ENCODE assay signal across 22 mouse cellular contexts in the genomic region with DNA sequence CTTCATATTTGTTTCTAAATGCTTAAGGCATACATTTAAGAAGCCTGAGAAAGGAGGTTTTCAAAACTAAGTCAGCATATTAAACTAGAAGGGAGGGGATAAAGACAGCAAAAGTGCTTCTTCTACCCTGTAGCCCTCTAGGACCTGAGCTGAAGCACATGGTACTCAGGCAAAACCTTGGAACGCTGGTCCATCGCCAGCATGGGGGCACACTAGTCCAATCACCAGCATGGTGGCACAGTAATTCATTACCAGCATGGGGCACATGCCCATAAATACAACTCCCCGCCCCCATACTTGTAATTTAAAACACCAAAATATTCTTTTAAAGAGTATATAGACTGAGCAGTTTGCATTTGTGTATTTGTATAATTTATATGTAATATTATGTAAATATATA. TPM values are rescaled to one million over a fixed set of nuclear protein-coding genes. Genes with fewer than 3 reads are reported as not detected.
A peak's percentile ranks its signal among the peaks of the same experiment; 100 is the strongest.
DNase-seq lines count a peak whose midpoint lies in the region; ATAC-seq and TF ChIP-seq lines count a peak whose summit lies in the region.
"Had no signal": no experiment of that assay in that cellular context is flagged by ENCODE, and none has a peak within 500 bp of the region (broad histone marks: within the 10 kb centered on the region; RNA-seq: fewer than 3 reads in every experiment).

No protein-coding gene starts in this region.

- no peak for ATAC-seq in kidney, embryonic 15.5 days (replicated peaks; ENCODE audit: low FRiP score)
- ATAC-seq in stomach, embryonic 16.5 days (ENCODE audit: insufficient read depth, low FRiP score) = peak; percentile 13; the same call in 1 of the 2 replicates
- no peak for ATAC-seq in stomach, postnatal 0 days (ENCODE audit: low FRiP score, low TSS enrichment)
- ATAC-seq: activated CD4-positive, CD25-positive, alpha-beta regulatory T cell, adult 4 months; CD4-positive, CD25-positive, alpha-beta regulatory T cell, adult 4 months; forebrain, embryonic 15.5 days; Patski had no signal

- peak; percentile 66 to 76 for DNase-seq in cerebellum, postnatal 10 days
- DNase-seq in cerebellum, postnatal 36 days = no peak
- DNase-seq in kidney, adult 18-20 months = peak; percentile 31
- no peak for DNase-seq in stomach, postnatal 0 days (ENCODE audit: low spot score)
- DNase-seq in urinary bladder, postnatal 10 days (ENCODE audit: low spot score) = no peak
- DNase-seq: adrenal gland, postnatal 14 days; B cell, adult 2 months; cerebellum, adult 11-12 months; cerebellum, adult 9-10 months; gastrocnemius, postnatal 36 days; heart, adult 11 months; heart, postnatal 10 days; heart, postnatal 4 days had no signal

- WGBS in kidney, embryonic 15.5 days = 90% methylated on average over 3 of the region's 3 CpGs
- WGBS in stomach, embryonic 16.5 days = 80% methylated on average over 3 of the region's 3 CpGs
- 79% methylated on average over 3 of the region's 3 CpGs for WGBS in stomach, postnatal 0 days

- peaks cover 5% of the 10 kb centered on the region for H3K4me1 ChIP-seq in kidney, embryonic 15.5 days
- peaks cover 6% of the 10 kb centered on the region for H3K4me1 ChIP-seq in stomach, embryonic 16.5 days (ENCODE audit: control insufficient read depth, insufficient read depth, low read length)
- no peaks in the 10 kb centered on the region for H3K4me1 ChIP-seq in stomach, postnatal 0 days (replicated peaks; ENCODE audit: control insufficient read depth, insufficient read depth)

- no peaks in the 10 kb centered on the region for H3K27me3 ChIP-seq in kidney, embryonic 15.5 days
- H3K27me3 ChIP-seq in stomach, embryonic 16.5 days (ENCODE audit: control insufficient read depth, insufficient read depth, low read length) = no peaks in the 10 kb centered on the region
- no peaks in the 10 kb centered on the region for H3K27me3 ChIP-seq in stomach, postnatal 0 days (ENCODE audit: control insufficient read depth, insufficient read depth, low read length)
- H3K27me3 ChIP-seq: embryonic facial prominence, embryonic 12.5 days; forebrain, embryonic 15.5 days; hindbrain, embryonic 12.5 days had no signal

- H3K9ac ChIP-seq in kidney, embryonic 15.5 days = no peak overlapping the region
- no peak overlapping the region for H3K9ac ChIP-seq in stomach, embryonic 16.5 days (ENCODE audit: low read length)
- H3K9ac ChIP-seq in stomach, postnatal 0 days (ENCODE audit: low read length) = no peak overlapping the region
- H3K9ac ChIP-seq: embryonic facial prominence, embryonic 12.5 days; forebrain, embryonic 15.5 days; hindbrain, embryonic 12.5 days had no signal

- TF ChIP-seq CTCF in stomach, postnatal 0 days (IDR thresholded peaks at IDR 0.05; ENCODE audit: low read depth) = no peak

- no peak overlapping the region for H3K4me2 ChIP-seq in kidney, embryonic 15.5 days
- no peak overlapping the region for H3K4me2 ChIP-seq in stomach, embryonic 16.5 days (ENCODE audit: low read depth, low read length)
- H3K4me2 ChIP-seq in stomach, postnatal 0 days (replicated peaks; ENCODE audit: low read depth) = no peak overlapping the region
- H3K4me2 ChIP-seq: embryonic facial prominence, embryonic 12.5 days; forebrain, embryonic 15.5 days; hindbrain, embryonic 12.5 days had no signal

- no peak overlapping the region for H3K27ac ChIP-seq in kidney, embryonic 15.5 days
- no peak overlapping the region for H3K27ac ChIP-seq in stomach, embryonic 16.5 days (ENCODE audit: low read length)
- H3K27ac ChIP-seq in stomach, postnatal 0 days (replicated peaks) = no peak overlapping the region
- H3K27ac ChIP-seq: embryonic facial prominence, embryonic 12.5 days; forebrain, embryonic 15.5 days; heart, embryonic 10.5 days; hindbrain, embryonic 12.5 days had no signal

- H3K4me3 ChIP-seq in kidney, embryonic 15.5 days (replicated peaks) = no peak overlapping the region
- H3K4me3 ChIP-seq in stomach, embryonic 16.5 days (replicated peaks; ENCODE audit: low read length) = no peak overlapping the region
- no peak overlapping the region for H3K4me3 ChIP-seq in stomach, postnatal 0 days (ENCODE audit: low read depth, low read length)
- H3K4me3 ChIP-seq: embryonic facial prominence, embryonic 12.5 days; forebrain, embryonic 15.5 days; heart, embryonic 10.5 days; hindbrain, embryonic 12.5 days had no signal

- H3K36me3 ChIP-seq in kidney, embryonic 15.5 days = no peaks in the 10 kb centered on the region
- no peaks in the 10 kb centered on the region for H3K36me3 ChIP-seq in stomach, embryonic 16.5 days (ENCODE audit: control insufficient read depth, insufficient read depth, low read length)
- H3K36me3 ChIP-seq in stomach, postnatal 0 days (ENCODE audit: control insufficient read depth, insufficient read depth, low read length) = no peaks in the 10 kb centered on the region
- H3K36me3 ChIP-seq: embryonic facial prominence, embryonic 12.5 days; forebrain, embryonic 15.5 days; heart, embryonic 10.5 days; hindbrain, embryonic 12.5 days had no signal

- TF ChIP-seq EP300 in stomach, postnatal 0 days (optimal IDR thresholded peaks at IDR 0.05) = no peak

- no peaks in the 10 kb centered on the region for H3K9me3 ChIP-seq in kidney, embryonic 15.5 days (replicated peaks)
- no peaks in the 10 kb centered on the region for H3K9me3 ChIP-seq in stomach, embryonic 16.5 days (replicated peaks; ENCODE audit: control insufficient read depth, low read length)
- no peaks in the 10 kb centered on the region for H3K9me3 ChIP-seq in stomach, postnatal 0 days (ENCODE audit: control insufficient read depth, low read length)
- H3K9me3 ChIP-seq: embryonic facial prominence, embryonic 12.5 days; forebrain, embryonic 15.5 days; heart, embryonic 10.5 days; hindbrain, embryonic 12.5 days had no signal

RNA-seq across cellular contexts. Expression of gene Ralgps2, which starts 23.1 kb away (rescaled TPM):
- 66.0 and 67.9 TPM in 2 replicates for polyA plus RNA-seq in kidney, embryonic 15.5 days (2015; fragmentation: Nextera tagmentation; extraction: Ambion mirVana)
- polyA plus RNA-seq in stomach, embryonic 16.5 days (2015; fragmentation: Nextera tagmentation; extraction: Ambion mirVana) = 54.5 and 57.1 TPM in 2 replicates
- 38.7 and 41.3 TPM in 2 replicates for polyA plus RNA-seq in stomach, postnatal 0 days (2015; fragmentation: Nextera tagmentation; extraction: Ambion mirVana)

Comparison
In these comparisons a context has a peak if more than half of its experiments do, and no peak if none do; other contexts are left out.
1. DNase-seq: peak in cerebellum, postnatal 10 days (2 of 2) and kidney, adult 18-20 months (single experiment); none in cerebellum, postnatal 36 days (0 of 2), stomach, postnatal 0 days (single experiment) and urinary bladder, postnatal 10 days (single experiment).